16 mouse cellular contexts compared by ENCODE assay signal in the genomic region with DNA sequence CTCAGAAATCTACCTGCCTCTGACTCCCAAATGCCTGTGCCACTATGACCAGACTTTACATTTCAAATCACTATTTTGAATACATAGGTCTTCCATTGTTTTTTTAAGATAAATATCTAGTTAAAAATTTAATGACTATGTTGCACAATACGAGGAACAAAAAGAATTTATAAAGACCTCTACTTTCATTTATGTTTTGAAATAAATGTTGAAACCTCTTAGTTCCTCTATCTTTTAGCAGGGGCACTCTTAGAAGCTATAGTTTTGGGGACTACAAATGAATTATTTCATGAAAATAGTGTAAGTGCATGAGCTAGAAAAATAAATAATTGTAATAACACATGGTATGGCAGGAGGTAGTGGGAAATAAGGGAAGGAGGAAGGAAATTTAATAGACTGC. TPM values are rescaled to one million over a fixed set of nuclear protein-coding genes. Genes with fewer than 3 reads are reported as not detected.
DNase-seq lines count a peak whose midpoint lies in the region; ATAC-seq lines count a peak whose summit lies in the region.
"Had no signal": no experiment of that assay in that cellular context is flagged by ENCODE, and none has a peak within 500 bp of the region (broad histone marks: within the 10 kb centered on the region; RNA-seq: fewer than 3 reads in every experiment).

No protein-coding gene starts in this region.

- no peak for DNase-seq in adrenal gland, postnatal 10 days
- no peak for DNase-seq in urinary bladder, postnatal 14 days (ENCODE audit: low spot score)
- DNase-seq: adrenal gland, adult 2 months; adrenal gland, postnatal 14 days; adrenal gland, postnatal 36 days; cerebellum, adult 11-12 months; cerebellum, adult 2 months; cerebellum, adult 9-10 months; cerebellum, postnatal 10 days; cerebellum, postnatal 25 days; embryo, embryonic 11 days had no signal

- peak; percentile 47 for ATAC-seq in common myeloid progenitor, adult 5-6 weeks (replicated peaks; ENCODE audit: low read depth, poor library complexity, severe bottlenecking)
- peak; percentile 85 for ATAC-seq in granulocyte monocyte progenitor cell, adult 5-6 weeks (replicated peaks; ENCODE audit: poor library complexity, severe bottlenecking)
- peak; percentile 64 for ATAC-seq in megakaryocyte progenitor cell, adult 5-6 weeks (replicated peaks; ENCODE audit: poor library complexity)
- ATAC-seq: forebrain, embryonic 14.5 days; forebrain, embryonic 16.5 days had no signal

RNA-seq across cellular contexts. Expression of gene Kansl1l, which starts 38.6 kb away (rescaled TPM):
- 46.3 and 57.1 TPM in 2 replicates for total RNA-seq in common myeloid progenitor, adult 5-6 weeks (2017)
- 22.5 and 28.0 TPM in 2 replicates for total RNA-seq in granulocyte monocyte progenitor cell, adult 5-6 weeks (2014; fragmentation: Nextera tagmentation)
- total RNA-seq in granulocyte monocyte progenitor cell, adult 5-6 weeks (2017): 29.3 and 30.8 TPM in 2 replicates
- total RNA-seq in megakaryocyte progenitor cell, adult 5-6 weeks (2015): 36.7 and 45.4 TPM in 2 replicates
- total RNA-seq in megakaryocyte progenitor cell, adult 5-6 weeks (2017): 24.2 and 28.1 TPM in 2 replicates
- 10 to 100 TPM; 19.2 to 22.7 TPM for total RNA-seq in adrenal gland, postnatal 10 days (2021)
